27 mouse cellular contexts compared by ENCODE assay signal in the genomic region with DNA sequence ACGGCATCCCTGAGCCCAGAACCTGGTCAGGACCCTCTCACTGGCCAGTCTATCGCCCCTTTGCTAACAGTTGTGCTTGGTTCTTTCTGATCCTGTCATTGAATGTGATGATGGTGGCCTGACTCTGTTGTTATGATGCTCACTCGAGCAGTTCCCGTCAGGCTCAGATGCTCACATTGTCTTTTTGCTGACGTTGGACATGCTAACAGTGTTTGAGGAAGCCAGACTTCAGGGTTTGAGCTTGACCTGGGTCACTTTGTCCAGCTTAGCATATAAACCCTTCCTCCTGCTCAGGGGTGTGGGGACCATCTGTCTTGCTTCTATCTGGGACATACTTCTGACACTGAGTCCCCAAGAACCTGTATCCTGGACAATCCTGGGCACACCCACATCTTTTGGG. TPM values are rescaled to one million over a fixed set of nuclear protein-coding genes. Genes with fewer than 3 reads are reported as not detected.
DNase-seq lines count a peak whose midpoint lies in the region; ATAC-seq and TF ChIP-seq lines count a peak whose summit lies in the region.
"Had no signal": no experiment of that assay in that cellular context is flagged by ENCODE, and none has a peak within 500 bp of the region (broad histone marks: within the 10 kb centered on the region; RNA-seq: fewer than 3 reads in every experiment).

Gene Prss29, plus strand, starts transcription at position 301 of the 400 bp plus-strand sequence.

- DNase-seq in liver, adult 2 months (ENCODE audit: extremely low read depth, low read depth, low spot score) = peak; percentile 5
- DNase-seq in ES-E14 (ENCODE audit: low read depth, low spot score) = no peak
- DNase-seq in adrenal gland, adult 2 months = no peak
- DNase-seq: adrenal gland, adult 8-10 months; adrenal gland, postnatal 10 days; adrenal gland, postnatal 14 days; adrenal gland, postnatal 25 days; adrenal gland, postnatal 36 days; B cell, adult 2 months; cerebellum, adult 11 months; cerebellum, adult 11-12 months; cerebellum, adult 18-20 months; cerebellum, adult 2 months; cerebellum, adult 8-10 months had no signal

- H3K9ac ChIP-seq in liver, adult 2 months (ENCODE audit: low read depth, low read length) = no peak within 1 kb of the TSS
- no peak within 1 kb of the TSS for H3K9ac ChIP-seq in liver, embryonic 12.5 days
- no peak within 1 kb of the TSS for H3K9ac ChIP-seq in ES-E14 (ENCODE audit: insufficient read depth, low read depth, low read length, poor library complexity, severe bottlenecking)
- H3K9ac ChIP-seq in midbrain, embryonic 13.5 days (replicated peaks) = no peak within 1 kb of the TSS

- no peak for ATAC-seq in liver, embryonic 12.5 days
- 0 out of 2 replicates have a peak, but pooled peaks have one; percentile 12 for ATAC-seq in erythroblast, adult 5-6 weeks (replicated peaks; ENCODE audit: low FRiP score, poor library complexity, severe bottlenecking)
- no peak for ATAC-seq in midbrain, embryonic 13.5 days
- ATAC-seq: activated CD4-positive, CD25-positive, alpha-beta regulatory T cell, adult 4 months; CD4-positive, CD25-positive, alpha-beta regulatory T cell, adult 4 months; Patski had no signal

- TF ChIP-seq POLR2A in liver, adult 2 months (IDR thresholded peaks at IDR 0.05; ENCODE audit: extremely low read depth, insufficient read depth, low read length) = no peak

- in situ Hi-C loops in ES-E14 (cut with MboI; ENCODE audit: low sequenced_read_pairs in 2 of 2, unreplicated experiment in 2 of 2) = no loop called here

- no peak within 1 kb of the TSS for H3K4me3 ChIP-seq in liver, adult 2 months (ENCODE audit: insufficient read depth, low read depth, low read length)
- no peak within 1 kb of the TSS for H3K4me3 ChIP-seq in liver, embryonic 12.5 days
- no peak within 1 kb of the TSS for H3K4me3 ChIP-seq in ES-E14 (ENCODE audit: insufficient read depth in 1 of 2, low read depth in 1 of 2, low read length in 2 of 2, poor library complexity in 1 of 2, severe bottlenecking in 1 of 2)
- no peak within 1 kb of the TSS for H3K4me3 ChIP-seq in midbrain, embryonic 13.5 days (replicated peaks)

- H3K4me1 ChIP-seq in liver, adult 2 months (ENCODE audit: control insufficient read depth, insufficient read depth, low read length) = no peaks in the 10 kb centered on the region
- no peaks in the 10 kb centered on the region for H3K4me1 ChIP-seq in liver, embryonic 12.5 days
- no peaks in the 10 kb centered on the region for H3K4me1 ChIP-seq in ES-E14 (ENCODE audit: control insufficient read depth in 2 of 2, insufficient read depth in 2 of 2, low read length in 2 of 2, poor library complexity in 1 of 2)
- H3K4me1 ChIP-seq in midbrain, embryonic 13.5 days (replicated peaks) = no peaks in the 10 kb centered on the region

- H3K4me2 ChIP-seq in liver, embryonic 12.5 days = no peak within 1 kb of the TSS
- no peak within 1 kb of the TSS for H3K4me2 ChIP-seq in midbrain, embryonic 13.5 days (replicated peaks)

- 69% methylated on average over 5 of the region's 5 CpGs for WGBS in liver, adult 2 months
- 44% methylated on average over 5 of the region's 5 CpGs for WGBS in liver, embryonic 12.5 days (ENCODE audit: insufficient replicate concordance)
- WGBS in midbrain, embryonic 13.5 days = 78% methylated on average over 5 of the region's 5 CpGs

- H3K9me3 ChIP-seq in liver, embryonic 12.5 days (replicated peaks) = no peaks in the 10 kb centered on the region
- no peaks in the 10 kb centered on the region for H3K9me3 ChIP-seq in ES-E14 (ENCODE audit: control insufficient read depth, insufficient read depth, low read depth, low read length)
- H3K9me3 ChIP-seq in midbrain, embryonic 13.5 days = no peaks in the 10 kb centered on the region
- H3K9me3 ChIP-seq: G1E had no signal

- H3K27ac ChIP-seq in liver, adult 2 months (replicated peaks; ENCODE audit: insufficient read depth, low read depth, low read length) = no peak within 1 kb of the TSS
- H3K27ac ChIP-seq in liver, embryonic 12.5 days = no peak within 1 kb of the TSS
- H3K27ac ChIP-seq in ES-E14 (ENCODE audit: insufficient read depth, low read depth, low read length, poor library complexity, severe bottlenecking) = peak within 1 kb of the TSS; percentile 40; the same call in 1 of the 2 replicates
- no peak within 1 kb of the TSS for H3K27ac ChIP-seq in midbrain, embryonic 13.5 days

- H3K27me3 ChIP-seq in liver, adult 2 months (ENCODE audit: control insufficient read depth, insufficient read depth, low read length) = no peaks in the 10 kb centered on the region
- H3K27me3 ChIP-seq in liver, embryonic 12.5 days (replicated peaks) = peaks cover 48% of the 10 kb centered on the region
- H3K27me3 ChIP-seq in midbrain, embryonic 13.5 days = no peaks in the 10 kb centered on the region

- no peaks in the 10 kb centered on the region for H3K36me3 ChIP-seq in liver, adult 2 months (ENCODE audit: control insufficient read depth, insufficient read depth, low read length)
- H3K36me3 ChIP-seq in liver, embryonic 12.5 days = no peaks in the 10 kb centered on the region
- H3K36me3 ChIP-seq in ES-E14 (ENCODE audit: control insufficient read depth, insufficient read depth, low read length, poor library complexity, severe bottlenecking) = no peaks in the 10 kb centered on the region
- no peaks in the 10 kb centered on the region for H3K36me3 ChIP-seq in midbrain, embryonic 13.5 days
- H3K36me3 ChIP-seq: G1E had no signal

- no peaks in the 10 kb centered on the region for H3K79me2 ChIP-seq in liver, adult 2 months (ENCODE audit: control insufficient read depth, insufficient read depth, low read length)

- TF ChIP-seq CTCF in liver, adult 2 months (IDR thresholded peaks at IDR 0.05; ENCODE audit: low read depth, low read length) = no peak

TF ChIP-seq in ES-E14, 5 proteins besides CTCF, POLR2A, EP300 and RAD21:
- TF ChIP-seq HCFC1 (IDR thresholded peaks at IDR 0.05; ENCODE audit: borderline replicate concordance, insufficient read depth, low read length) = no peak
- no peak for TF ChIP-seq ZNF384 (IDR thresholded peaks at IDR 0.05; ENCODE audit: low read depth, low read length)
- no peak for TF ChIP-seq ZC3H11A (IDR thresholded peaks at IDR 0.05; ENCODE audit: borderline replicate concordance, low read depth, low read length)
- TF ChIP-seq CHD2 (IDR thresholded peaks at IDR 0.05; ENCODE audit: low read depth, low read length) = no peak
- no peak for TF ChIP-seq MAFK (IDR thresholded peaks at IDR 0.05; ENCODE audit: insufficient read depth, low read depth, low read length)

RNA-seq across cellular contexts. Expression of gene Prss29, which starts in this region (rescaled TPM):
- not detected in 2 replicates for total RNA-seq in liver, adult 2 months (2014; rRNA removed)
- polyA plus RNA-seq in liver, adult 2 months (2012; rRNA removed) = not detected in 2 replicates
- polyA plus RNA-seq in liver, embryonic 12.5 days (2016; fragmentation: Nextera tagmentation; extraction: Ambion mirVana) = not detected in 2 replicates
- total RNA-seq in ES-E14 (2012; rRNA removed) = not detected in 2 replicates
- total RNA-seq in erythroblast, adult 5-6 weeks (2015; ENCODE audit: low replicate concordance) = not detected in 2 replicates
- not detected in 2 replicates for total RNA-seq in erythroblast, adult 5-6 weeks (2017; ENCODE audit: low replicate concordance)
- polyA plus RNA-seq in midbrain, embryonic 13.5 days (2015; fragmentation: Nextera tagmentation; extraction: Ambion mirVana) = not detected in 2 replicates
- not detected for total RNA-seq in adrenal gland, adult 2 months (2021)
- not detected in 2 replicates for polyA plus RNA-seq in adrenal gland, adult 2 months (2012; rRNA removed)
- total RNA-seq: adrenal gland, adult 18-20 months; adrenal gland, adult 8-10 months; adrenal gland, postnatal 10 days; adrenal gland, postnatal 14 days; adrenal gland, postnatal 25 days; adrenal gland, postnatal 36 days; adrenal gland, postnatal 4 days; CH12.LX; G1E; MEL had no signal
- polyA plus RNA-seq: activated CD4-positive, CD25-positive, alpha-beta regulatory T cell, adult 4 months; brain, embryonic 14.5 days; C2C12; CD4-positive, CD25-positive, alpha-beta regulatory T cell, adult 4 months; cerebellum, adult 2 months; G1E; Patski had no signal

Comparison
In these comparisons a context has a peak if more than half of its experiments do, and no peak if none do; other contexts are left out.
1. Peak in DNase-seq in liver, adult 2 months; RNA of the gene not detected or under 1 TPM.
2. Peak in ATAC-seq in erythroblast, adult 5-6 weeks; RNA of the gene not detected or under 1 TPM.